Mouse (Mus musculus): ENCODE measurements around the gene Mid1. TPM values are rescaled to one million over a fixed set of nuclear protein-coding genes. Genes with fewer than 3 reads are reported as not detected.
"Not testable (repeated sequence)": the region's sequence is repeated elsewhere in the genome, so short reads cannot be mapped to it uniquely, and the experiment has no call there.

Gene Mid1
- polyA plus RNA-seq, 1 experiment from 2014 or later: 11.4 TPM

DNA sequence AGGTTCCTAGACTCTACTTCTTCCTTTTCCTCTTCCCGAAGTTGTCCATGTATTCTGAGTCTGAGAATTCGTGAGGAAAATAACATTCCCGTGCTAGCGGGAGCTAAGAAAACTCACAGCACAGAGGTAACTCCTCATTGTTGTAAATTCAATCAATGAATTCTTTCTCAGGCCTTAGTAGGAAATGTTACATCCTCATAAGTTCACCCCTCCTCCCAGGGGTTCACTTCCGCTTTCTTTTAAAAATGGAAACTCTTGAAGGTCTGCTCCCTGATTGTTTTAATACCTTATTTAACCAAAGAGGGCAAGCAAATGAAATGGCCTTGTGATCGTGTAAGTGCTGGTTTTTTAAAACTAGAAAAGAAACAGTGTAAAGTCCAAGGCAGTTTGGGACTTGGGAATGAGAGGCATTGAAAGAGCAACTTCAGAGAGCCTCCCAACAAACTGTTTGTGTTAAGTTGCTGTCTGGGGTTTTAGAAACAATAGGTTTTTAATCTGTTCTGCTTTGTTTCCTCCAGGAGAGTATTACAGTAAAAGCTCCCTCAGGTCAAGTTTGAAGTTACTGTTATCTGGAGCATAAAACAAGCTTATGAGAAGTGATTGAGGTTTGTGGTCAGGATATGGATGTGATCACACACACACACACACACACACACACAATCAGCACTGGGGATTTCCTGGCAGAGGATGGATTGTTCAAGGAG lies 287.9 kb downstream of the Mid1 start:
- not testable (repeated sequence) for H3K4me2 ChIP-seq (ENCODE audit: low read length); H3K27ac ChIP-seq (replicated peaks; ENCODE audit: low read depth, low read length); H3K27me3 ChIP-seq (ENCODE audit: control insufficient read depth, insufficient read depth, low read length); H3K4me1 ChIP-seq (ENCODE audit: control insufficient read depth, insufficient read depth, low read length); H3K9ac ChIP-seq (replicated peaks; ENCODE audit: low read length); H3K4me3 ChIP-seq (replicated peaks; ENCODE audit: low read depth, low read length); H3K36me3 ChIP-seq (ENCODE audit: control insufficient read depth, insufficient read depth, low read length); ATAC-seq (ENCODE audit: low FRiP score, low TSS enrichment); H3K9me3 ChIP-seq (ENCODE audit: control insufficient read depth, low read length)
- peak; percentile 13 for DNase-seq
- 77% methylated on average over 6 of the region's 6 CpGs for WGBS

DNA sequence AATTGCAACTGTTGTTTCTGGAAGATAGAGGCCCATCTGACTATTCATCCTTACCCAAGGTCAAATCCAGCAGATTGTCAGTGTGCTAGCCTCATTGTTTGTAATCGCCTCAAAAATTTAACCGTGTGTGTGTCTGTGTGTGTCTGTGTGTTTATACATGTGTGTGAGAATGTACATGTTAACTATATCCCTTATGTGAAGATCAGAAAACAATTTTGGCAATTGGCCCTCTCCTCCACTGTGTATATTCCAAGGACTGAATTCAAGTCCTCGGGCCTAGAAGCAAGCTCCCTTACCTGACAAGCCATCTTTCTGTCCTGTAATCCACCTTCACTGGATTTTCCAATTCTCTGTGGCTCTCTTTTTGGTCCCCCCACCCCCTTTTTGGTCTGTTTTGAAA lies 288.8 kb downstream of the Mid1 start:
- H3K4me1 ChIP-seq (ENCODE audit: control insufficient read depth, insufficient read depth, low read length); H3K4me2 ChIP-seq (ENCODE audit: low read length); H3K36me3 ChIP-seq (ENCODE audit: control insufficient read depth, insufficient read depth, low read length); H3K27me3 ChIP-seq (ENCODE audit: control insufficient read depth, insufficient read depth, low read length); H3K27ac ChIP-seq (replicated peaks; ENCODE audit: low read depth, low read length); ATAC-seq (ENCODE audit: low FRiP score, low TSS enrichment); H3K9ac ChIP-seq (replicated peaks; ENCODE audit: low read length); H3K4me3 ChIP-seq (replicated peaks; ENCODE audit: low read depth, low read length): not testable (repeated sequence)
- H3K9me3 ChIP-seq (ENCODE audit: control insufficient read depth, low read length): peaks cover 11% of the 10 kb centered on the region
- peak; percentile 4 for DNase-seq
- 73% methylated on average over 3 of the region's 3 CpGs for WGBS

DNA sequence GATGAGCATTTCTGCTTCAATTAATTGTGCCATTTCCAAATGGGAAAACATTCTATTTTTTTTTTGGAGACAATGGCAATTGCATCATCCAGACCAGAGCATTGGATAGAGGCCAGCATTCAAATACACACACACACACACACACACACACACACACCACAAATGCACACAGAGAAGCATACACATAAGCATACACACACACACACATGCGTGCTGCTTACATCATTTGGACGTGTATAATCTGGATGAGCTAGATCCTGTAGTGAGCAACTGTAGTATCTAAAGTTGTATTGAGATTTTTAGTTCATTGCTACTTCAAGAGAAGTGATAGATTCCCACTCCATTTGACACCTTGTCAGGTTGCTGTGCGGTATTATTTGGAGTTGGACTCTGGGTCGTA lies 289.5 kb downstream of the Mid1 start:
- H3K9ac ChIP-seq (replicated peaks; ENCODE audit: low read length); H3K4me2 ChIP-seq (ENCODE audit: low read length); H3K27me3 ChIP-seq (ENCODE audit: control insufficient read depth, insufficient read depth, low read length); H3K4me1 ChIP-seq (ENCODE audit: control insufficient read depth, insufficient read depth, low read length); ATAC-seq (ENCODE audit: low FRiP score, low TSS enrichment); H3K4me3 ChIP-seq (replicated peaks; ENCODE audit: low read depth, low read length); H3K27ac ChIP-seq (replicated peaks; ENCODE audit: low read depth, low read length): not testable (repeated sequence)
- peak; percentile 4 for DNase-seq
- H3K9me3 ChIP-seq (ENCODE audit: control insufficient read depth, low read length): peaks cover 11% of the 10 kb centered on the region
- WGBS: 72% methylated on average over 4 of the region's 4 CpGs
- H3K36me3 ChIP-seq (ENCODE audit: control insufficient read depth, insufficient read depth, low read length): peaks cover 10% of the 10 kb centered on the region; the same call in 1 of the 2 replicates

DNA sequence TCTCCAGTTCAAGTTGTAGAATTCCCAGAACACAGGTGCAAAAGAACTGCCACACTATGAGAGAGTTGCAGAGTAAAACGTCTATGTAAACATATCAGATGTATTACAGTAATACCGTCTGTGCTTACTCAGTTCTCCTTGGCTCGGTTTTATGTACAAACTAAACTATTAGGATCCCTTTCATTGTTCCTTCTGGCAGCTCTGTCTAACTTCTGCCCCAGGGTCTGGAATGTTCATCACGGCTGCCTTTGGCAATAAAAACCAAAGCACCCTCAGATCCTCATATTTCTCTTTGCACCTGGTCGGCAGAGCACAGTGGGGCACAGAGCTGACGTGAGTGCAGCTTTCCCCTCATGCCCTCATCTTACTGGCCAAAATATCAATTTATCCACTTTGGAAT lies 290.0 kb downstream of the Mid1 start:
- not testable (repeated sequence) for H3K27ac ChIP-seq (replicated peaks; ENCODE audit: low read depth, low read length); H3K4me3 ChIP-seq (replicated peaks; ENCODE audit: low read depth, low read length); H3K4me2 ChIP-seq (ENCODE audit: low read length); H3K9me3 ChIP-seq (ENCODE audit: control insufficient read depth, low read length); H3K27me3 ChIP-seq (ENCODE audit: control insufficient read depth, insufficient read depth, low read length); ATAC-seq (ENCODE audit: low FRiP score, low TSS enrichment); H3K4me1 ChIP-seq (ENCODE audit: control insufficient read depth, insufficient read depth, low read length); H3K9ac ChIP-seq (replicated peaks; ENCODE audit: low read length)
- peaks cover 15% of the 10 kb centered on the region; the same call in 1 of the 2 replicates for H3K36me3 ChIP-seq (ENCODE audit: control insufficient read depth, insufficient read depth, low read length)
- peak; percentile 8 for DNase-seq
- WGBS: 73% methylated on average over 6 of the region's 6 CpGs

DNA sequence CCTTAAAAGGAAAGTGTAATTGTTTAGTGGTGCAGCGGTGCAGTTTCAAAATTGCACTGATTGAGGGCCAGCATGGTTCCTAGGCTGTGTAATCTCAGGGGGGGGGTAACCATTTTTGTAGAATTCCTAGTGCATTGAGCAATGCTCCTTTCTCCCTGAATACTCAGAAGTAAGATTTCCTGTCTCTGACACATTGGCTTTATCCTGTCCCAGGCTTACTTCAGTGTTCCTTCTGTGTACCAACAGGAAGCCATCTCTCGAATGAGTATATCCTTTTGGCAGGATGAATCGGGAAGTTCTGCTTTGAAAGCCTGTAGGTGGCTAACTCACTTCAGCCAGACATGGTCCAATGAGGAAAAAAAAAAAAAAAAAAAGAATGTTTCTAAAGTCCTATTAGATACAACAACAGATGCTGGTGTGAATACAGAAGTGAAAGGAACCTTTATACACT lies 290.7 kb downstream of the Mid1 start:
- peak; percentile 15 for DNase-seq
- H3K36me3 ChIP-seq (ENCODE audit: control insufficient read depth, insufficient read depth, low read length): peaks cover 17% of the 10 kb centered on the region; the same call in 1 of the 2 replicates
- ATAC-seq (ENCODE audit: low FRiP score, low TSS enrichment); H3K4me1 ChIP-seq (ENCODE audit: control insufficient read depth, insufficient read depth, low read length); H3K4me2 ChIP-seq (ENCODE audit: low read length); H3K27me3 ChIP-seq (ENCODE audit: control insufficient read depth, insufficient read depth, low read length); H3K9ac ChIP-seq (replicated peaks; ENCODE audit: low read length); H3K4me3 ChIP-seq (replicated peaks; ENCODE audit: low read depth, low read length); H3K9me3 ChIP-seq (ENCODE audit: control insufficient read depth, low read length); H3K27ac ChIP-seq (replicated peaks; ENCODE audit: low read depth, low read length): not testable (repeated sequence)
- 77% methylated on average over 3 of the region's 3 CpGs for WGBS

DNA sequence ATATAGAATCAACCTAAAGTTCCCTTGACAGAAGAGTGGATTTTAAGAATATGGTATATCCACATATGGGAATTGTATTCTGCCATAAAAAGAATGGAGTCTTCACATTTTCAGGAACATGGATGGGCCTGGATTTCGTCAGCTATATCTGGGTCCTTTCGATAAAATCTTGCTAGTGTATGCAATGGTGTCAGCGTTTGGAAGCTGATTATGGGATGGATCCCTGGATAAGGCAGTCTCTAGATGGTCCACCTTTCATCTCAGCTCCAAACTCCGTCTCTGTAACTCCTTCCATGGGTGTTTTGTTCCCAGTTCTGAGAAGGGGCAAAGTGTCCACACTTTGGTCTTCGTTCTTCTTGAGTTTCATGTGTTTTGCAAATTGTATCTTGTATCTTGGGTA lies 291.3 kb downstream of the Mid1 start:
- H3K9me3 ChIP-seq (ENCODE audit: control insufficient read depth, low read length); H3K4me2 ChIP-seq (ENCODE audit: low read length); H3K27ac ChIP-seq (replicated peaks; ENCODE audit: low read depth, low read length); ATAC-seq (ENCODE audit: low FRiP score, low TSS enrichment); DNase-seq; H3K4me1 ChIP-seq (ENCODE audit: control insufficient read depth, insufficient read depth, low read length); H3K4me3 ChIP-seq (replicated peaks; ENCODE audit: low read depth, low read length); H3K9ac ChIP-seq (replicated peaks; ENCODE audit: low read length); H3K27me3 ChIP-seq (ENCODE audit: control insufficient read depth, insufficient read depth, low read length): not testable (repeated sequence)
- peaks cover 17% of the 10 kb centered on the region; the same call in 1 of the 2 replicates for H3K36me3 ChIP-seq (ENCODE audit: control insufficient read depth, insufficient read depth, low read length)
- 85% methylated on average over 5 of the region's 5 CpGs for WGBS

DNA sequence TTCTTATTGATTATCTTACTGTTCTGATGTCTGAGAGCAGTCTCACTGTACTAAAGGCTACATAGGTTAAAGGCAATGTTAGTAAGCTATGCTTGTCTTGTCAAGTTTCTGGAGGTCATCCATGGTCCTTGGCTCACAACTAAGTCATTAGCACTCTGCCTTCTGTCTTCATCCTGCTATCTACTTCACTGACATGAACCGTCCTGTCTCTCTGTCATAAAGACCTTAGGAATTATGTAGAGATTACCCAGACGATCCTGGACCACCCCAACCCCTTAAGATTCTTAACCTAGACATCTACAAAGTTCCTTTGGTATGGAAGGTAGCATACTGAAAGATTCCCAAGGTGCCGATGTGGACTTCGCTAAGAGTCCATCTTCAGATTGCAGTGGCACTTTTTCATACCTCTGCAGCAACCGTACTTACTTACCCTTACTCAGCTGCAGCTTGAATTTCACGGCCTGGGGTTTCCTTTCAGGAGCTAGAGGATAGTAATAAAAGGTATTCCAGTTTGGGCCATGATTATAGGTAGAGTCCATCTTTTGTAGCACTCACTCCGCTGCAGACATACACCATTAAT lies 292.9 kb downstream of the Mid1 start:
- ATAC-seq (ENCODE audit: low FRiP score, low TSS enrichment); H3K27me3 ChIP-seq (ENCODE audit: control insufficient read depth, insufficient read depth, low read length); H3K4me2 ChIP-seq (ENCODE audit: low read length); DNase-seq; H3K27ac ChIP-seq (replicated peaks; ENCODE audit: low read depth, low read length); H3K4me1 ChIP-seq (ENCODE audit: control insufficient read depth, insufficient read depth, low read length); H3K4me3 ChIP-seq (replicated peaks; ENCODE audit: low read depth, low read length); H3K9ac ChIP-seq (replicated peaks; ENCODE audit: low read length): not testable (repeated sequence)
- Histone ChIP-seq H3K36me3 (ENCODE audit: control insufficient read depth, insufficient read depth, low read length) (peaks cover 32% of the 10 kb centered on the region), H3K9me3 (ENCODE audit: control insufficient read depth, low read length) (peaks cover 16% of the 10 kb centered on the region)
- WGBS: 89% methylated on average over 7 of the region's 7 CpGs

DNA sequence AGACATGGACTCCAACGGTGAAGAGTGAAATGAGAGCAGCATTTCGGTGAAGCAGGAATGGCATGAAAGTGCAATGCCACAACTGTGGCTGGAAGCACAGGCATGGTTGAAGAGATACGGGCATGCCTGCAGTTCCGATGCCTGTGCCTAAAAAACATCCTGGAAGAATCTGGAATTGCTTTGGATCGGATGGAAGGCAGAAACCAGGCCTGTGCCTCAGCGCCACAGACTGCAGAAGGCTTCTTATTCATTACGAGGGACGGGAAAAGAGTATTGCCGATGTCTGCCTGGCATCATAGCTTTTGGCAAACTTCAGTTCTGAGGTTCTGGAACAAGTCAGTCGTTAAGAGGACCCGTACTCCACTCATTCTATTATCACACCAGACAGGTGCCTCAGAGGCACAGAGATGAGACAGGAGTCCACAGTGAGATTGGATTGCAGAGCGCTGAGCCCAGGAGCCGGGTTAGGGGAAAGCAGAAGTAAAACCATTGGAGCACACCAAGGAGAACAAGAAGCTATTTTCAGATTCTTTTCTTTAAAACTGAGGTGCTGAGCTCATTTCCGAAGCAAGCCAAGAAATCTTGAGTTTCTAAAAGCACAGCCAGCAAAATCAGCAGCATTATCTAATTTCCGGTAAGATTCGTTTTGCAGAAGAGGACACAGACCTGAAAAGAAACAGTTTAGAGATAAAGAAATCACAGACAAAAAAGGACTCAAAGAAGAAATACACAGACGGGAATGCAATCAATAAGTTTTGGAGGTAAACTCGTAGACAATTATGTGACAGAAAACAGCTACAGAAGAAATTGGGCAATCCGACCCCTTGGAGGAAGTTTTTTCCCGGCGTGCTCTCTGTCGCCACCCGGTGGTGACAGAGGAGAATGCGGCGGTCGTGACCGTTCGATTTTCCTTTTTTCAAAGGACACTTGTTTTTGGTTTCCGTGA lies 293.7 kb downstream of the Mid1 start:
- H3K4me3 ChIP-seq (replicated peaks; ENCODE audit: low read depth, low read length): peak overlapping the region; percentile 16
- DNase-seq: peak; percentile 86
- not testable (repeated sequence) for H3K27ac ChIP-seq (replicated peaks; ENCODE audit: low read depth, low read length); H3K4me1 ChIP-seq (ENCODE audit: control insufficient read depth, insufficient read depth, low read length); H3K9ac ChIP-seq (replicated peaks; ENCODE audit: low read length); H3K27me3 ChIP-seq (ENCODE audit: control insufficient read depth, insufficient read depth, low read length); ATAC-seq (ENCODE audit: low FRiP score, low TSS enrichment)
- peaks cover 39% of the 10 kb centered on the region for H3K36me3 ChIP-seq (ENCODE audit: control insufficient read depth, insufficient read depth, low read length)
- peaks cover 19% of the 10 kb centered on the region for H3K9me3 ChIP-seq (ENCODE audit: control insufficient read depth, low read length)
- 57% methylated on average over 29 of the region's 29 CpGs for WGBS
- H3K4me2 ChIP-seq (ENCODE audit: low read length): peak overlapping the region; percentile 44
